Mouse (Mus musculus): ENCODE measurements around the gene Gpam. TPM values are rescaled to one million over a fixed set of nuclear protein-coding genes. Genes with fewer than 3 reads are reported as not detected.

Gpam gene
- total and polyA plus RNA-seq, 3 experiments = 8.8 to 12.5 (median 12.3) TPM

DNA sequence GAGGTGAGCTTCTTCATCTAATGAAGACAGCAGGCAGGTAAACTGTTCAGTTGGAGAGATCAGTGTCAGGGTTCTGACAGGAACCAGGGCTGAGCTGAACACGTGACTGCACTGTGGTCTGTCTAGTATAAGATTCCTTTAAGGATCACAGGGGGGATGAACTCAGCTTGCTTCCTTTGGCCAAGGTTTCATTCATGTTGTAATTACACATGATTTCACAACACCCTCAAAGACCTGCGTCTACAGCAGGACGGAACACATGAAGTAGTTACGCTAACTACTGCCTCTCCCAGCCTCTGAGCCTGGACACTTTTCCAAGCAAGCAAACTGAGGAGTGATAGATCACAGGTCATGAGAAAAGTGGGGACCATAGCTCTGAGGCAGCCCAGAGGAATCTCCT, 11.5 kb downstream of the Gpam start:
- no peak for DNase-seq (ENCODE audit: extremely low read depth)
- in situ Hi-C loops (cut with MboI; ENCODE audit: low pct_ligation_motif_present, low pct_unique_long_range_greater_than_20kb, low sequenced_read_pairs) (no loop called here), dilution Hi-C loops (cut with MboI; ENCODE audit: extremely low pct_ligation_motif_present, extremely low pct_unique_long_range_greater_than_20kb, low sequenced_read_pairs) (no loop called here)
- H3K4me3 ChIP-seq (replicated peaks in 1 of 3; ENCODE audit: low read depth in 2 of 3, low read length in 2 of 3, poor library complexity in 1 of 3) = no peak overlapping the region
- H3K36me3 ChIP-seq (replicated peaks in 1 of 2; ENCODE audit: control insufficient read depth in 1 of 2, insufficient read depth in 1 of 2, low read length in 1 of 2) = no peaks in the 10 kb centered on the region
- H3K4me2 ChIP-seq (ENCODE audit: insufficient read depth, low read depth, poor library complexity, severe bottlenecking) = no peak overlapping the region
- no peaks in the 10 kb centered on the region for H3K79me2 ChIP-seq (replicated peaks; ENCODE audit: control insufficient read depth, extremely low read depth, insufficient read depth, poor library complexity, severe bottlenecking)
- no peak overlapping the region for H3K27ac ChIP-seq (ENCODE audit: insufficient read depth, low read depth)
- no peaks in the 10 kb centered on the region for H3K27me3 ChIP-seq (replicated peaks)
- no peak for TF ChIP-seq NRF1 (IDR thresholded peaks at IDR 0.05; ENCODE audit: low read depth, low read length)
- no peak for TF ChIP-seq CTCF (conservative IDR thresholded peaks at IDR 0.05 in 1 of 2, IDR thresholded peaks at IDR 0.05 in 1 of 2; ENCODE audit: low read depth in 2 of 2, low read length in 2 of 2)
- TF ChIP-seq ETS1 (conservative IDR thresholded peaks at IDR 0.05; ENCODE audit: low read depth, low read length) = no peak
- no peak for TF ChIP-seq IRF4 (IDR thresholded peaks at IDR 0.05; ENCODE audit: low read depth, low read length)
- no peak for TF ChIP-seq MYC (IDR thresholded peaks at IDR 0.05; ENCODE audit: low read depth, low read length)
- TF ChIP-seq ZKSCAN1 (IDR thresholded peaks at IDR 0.05; ENCODE audit: borderline replicate concordance, low read depth, low read length) = no peak
- TF ChIP-seq TCF12 (IDR thresholded peaks at IDR 0.05; ENCODE audit: low read depth, low read length) = no peak
- TF ChIP-seq RAD21 (IDR thresholded peaks at IDR 0.05; ENCODE audit: low read depth, low read length) = no peak
- no peak for TF ChIP-seq TBP (conservative IDR thresholded peaks at IDR 0.05; ENCODE audit: low read depth, low read length)
- no peak for TF ChIP-seq POLR2AphosphoS2 (IDR thresholded peaks at IDR 0.05; ENCODE audit: low read depth, low read length)
- no peak for TF ChIP-seq MAX (IDR thresholded peaks at IDR 0.05; ENCODE audit: low read length)
- no peak for TF ChIP-seq E2F4 (IDR thresholded peaks at IDR 0.05; ENCODE audit: insufficient replicate concordance, low read depth, low read length)
- TF ChIP-seq ZMIZ1 (IDR thresholded peaks at IDR 0.05; ENCODE audit: low read depth, low read length) = no peak
- no peak for TF ChIP-seq SMC3 (IDR thresholded peaks at IDR 0.05; ENCODE audit: low read depth, low read length)
- no peak for TF ChIP-seq SIN3A (IDR thresholded peaks at IDR 0.05; ENCODE audit: low read length)
- TF ChIP-seq HCFC1 (IDR thresholded peaks at IDR 0.05; ENCODE audit: low read depth, low read length) = no peak
- TF ChIP-seq EP300 (IDR thresholded peaks at IDR 0.05; ENCODE audit: low read length) = no peak
- no peak for TF ChIP-seq MAZ (IDR thresholded peaks at IDR 0.05; ENCODE audit: low read depth, low read length)
- H3K9ac ChIP-seq (ENCODE audit: insufficient read depth, low read depth) = no peak overlapping the region
- no peaks in the 10 kb centered on the region for H3K4me1 ChIP-seq (ENCODE audit: control insufficient read depth in 1 of 2, insufficient read depth in 2 of 2)
- no peaks in the 10 kb centered on the region for H3K9me3 ChIP-seq (replicated peaks; ENCODE audit: low read length)

GRCm38 (mm10) chr19:55114825-55115395, 12.1 kb downstream of the Gpam start:
- Histone ChIP-seq H3K27ac (ENCODE audit: insufficient read depth, low read depth) (no peak overlapping the region), H3K36me3 (replicated peaks in 1 of 2; ENCODE audit: control insufficient read depth in 1 of 2, insufficient read depth in 1 of 2, low read length in 1 of 2) (no peaks in the 10 kb centered on the region), H3K4me1 (ENCODE audit: control insufficient read depth in 1 of 2, insufficient read depth in 2 of 2) (no peaks in the 10 kb centered on the region), H3K79me2 (replicated peaks; ENCODE audit: control insufficient read depth, extremely low read depth, insufficient read depth, poor library complexity, severe bottlenecking) (no peaks in the 10 kb centered on the region), H3K9me3 (replicated peaks; ENCODE audit: low read length) (no peaks in the 10 kb centered on the region), H3K9ac (ENCODE audit: insufficient read depth, low read depth) (no peak overlapping the region), H3K27me3 (replicated peaks) (peaks cover 2% of the 10 kb centered on the region), H3K4me2 (ENCODE audit: insufficient read depth, low read depth, poor library complexity, severe bottlenecking) (no peak overlapping the region), H3K4me3 (replicated peaks in 1 of 3; ENCODE audit: low read depth in 2 of 3, low read length in 2 of 3, poor library complexity in 1 of 3) (no peak overlapping the region)
- no peak for TF ChIP-seq SMC3 (IDR thresholded peaks at IDR 0.05; ENCODE audit: low read depth, low read length)
- no peak for TF ChIP-seq GABPA (IDR thresholded peaks at IDR 0.05; ENCODE audit: insufficient replicate concordance, low read depth, low read length)
- no peak for DNase-seq (ENCODE audit: extremely low read depth)
- dilution Hi-C loops (cut with MboI; ENCODE audit: extremely low pct_ligation_motif_present, extremely low pct_unique_long_range_greater_than_20kb, low sequenced_read_pairs) (no loop called here), in situ Hi-C loops (cut with MboI; ENCODE audit: low pct_ligation_motif_present, low pct_unique_long_range_greater_than_20kb, low sequenced_read_pairs) (no loop called here)
